Mouse (Mus musculus): Measurements from ENCODE around the gene Spag6l. TPM values are rescaled to one million over a fixed set of nuclear protein-coding genes. Genes with fewer than 3 reads are reported as not detected.
"Not testable (repeated sequence)": the region's sequence is repeated elsewhere in the genome, so short reads cannot be mapped to it uniquely, and the experiment has no call there.

The Spag6l gene
- polyA plus RNA-seq, 1 experiment from 2014 or later, result 0.34 TPM

GRCm38 (mm10) chr16:16856731-16857476 is 27.6 kb upstream of the Spag6l start:
- ATAC-seq (replicated peaks; ENCODE audit: low FRiP score, low TSS enrichment, low read depth) (no peak), DNase-seq (ENCODE audit: low spot score) (no peak)
- Histone ChIP-seq H3K36me3 (ENCODE audit: control insufficient read depth, insufficient read depth, low read length) (no peaks in the 10 kb centered on the region), H3K4me1 (replicated peaks; ENCODE audit: control insufficient read depth, insufficient read depth, low read length) (no peaks in the 10 kb centered on the region), H3K9ac (ENCODE audit: low read length) (no peak overlapping the region), H3K9me3 (ENCODE audit: control insufficient read depth, low read length) (no peaks in the 10 kb centered on the region), H3K4me2 (ENCODE audit: low read length) (no peak overlapping the region), H3K27me3 (replicated peaks; ENCODE audit: control insufficient read depth, insufficient read depth, low read length) (no peaks in the 10 kb centered on the region), H3K4me3 (ENCODE audit: low read depth, low read length) (no peak overlapping the region), H3K27ac (ENCODE audit: low read depth) (no peak overlapping the region)
- WGBS, result 66% methylated on average over 13 of the region's 13 CpGs

- not testable (repeated sequence) for H3K9ac ChIP-seq (ENCODE audit: low read length); DNase-seq (ENCODE audit: low spot score); H3K27ac ChIP-seq (ENCODE audit: low read depth); H3K4me1 ChIP-seq (replicated peaks; ENCODE audit: control insufficient read depth, insufficient read depth, low read length); H3K27me3 ChIP-seq (replicated peaks; ENCODE audit: control insufficient read depth, insufficient read depth, low read length); H3K4me2 ChIP-seq (ENCODE audit: low read length); H3K4me3 ChIP-seq (ENCODE audit: low read depth, low read length); H3K9me3 ChIP-seq (ENCODE audit: control insufficient read depth, low read length); ATAC-seq (replicated peaks; ENCODE audit: low FRiP score, low TSS enrichment, low read depth); H3K36me3 ChIP-seq (ENCODE audit: control insufficient read depth, insufficient read depth, low read length)
- 80% methylated on average over 9 of the region's 9 CpGs for WGBS
These were observed 26.8 kb upstream of the Spag6l start for GRCm38 (mm10) chr16:16856054-16856453.

- Histone ChIP-seq H3K27ac (ENCODE audit: low read depth) (no peak overlapping the region), H3K9me3 (ENCODE audit: control insufficient read depth, low read length) (no peaks in the 10 kb centered on the region), H3K36me3 (ENCODE audit: control insufficient read depth, insufficient read depth, low read length) (no peaks in the 10 kb centered on the region), H3K9ac (ENCODE audit: low read length) (no peak overlapping the region), H3K4me1 (replicated peaks; ENCODE audit: control insufficient read depth, insufficient read depth, low read length) (no peaks in the 10 kb centered on the region), H3K4me2 (ENCODE audit: low read length) (no peak overlapping the region), H3K27me3 (replicated peaks; ENCODE audit: control insufficient read depth, insufficient read depth, low read length) (no peaks in the 10 kb centered on the region), H3K4me3 (ENCODE audit: low read depth, low read length) (no peak overlapping the region)
- 91% methylated on average over 1 of the region's 1 CpGs for WGBS
- ATAC-seq (replicated peaks; ENCODE audit: low FRiP score, low TSS enrichment, low read depth) (no peak), DNase-seq (ENCODE audit: low spot score) (no peak)
These were observed 26.3 kb upstream of the Spag6l start for GRCm38 (mm10) chr16:16855541-16855940.

- H3K36me3 ChIP-seq (ENCODE audit: control insufficient read depth, insufficient read depth, low read length), result no peaks in the 10 kb centered on the region
- H3K4me3 ChIP-seq (ENCODE audit: low read depth, low read length), result no peak overlapping the region
- H3K27me3 ChIP-seq (replicated peaks; ENCODE audit: control insufficient read depth, insufficient read depth, low read length), result no peaks in the 10 kb centered on the region
- H3K4me2 ChIP-seq (ENCODE audit: low read length), result no peak overlapping the region
- DNase-seq (ENCODE audit: low spot score) (peak; percentile 63), ATAC-seq (replicated peaks; ENCODE audit: low FRiP score, low TSS enrichment, low read depth) (no peak)
- WGBS, result 29% methylated on average over 6 of the region's 6 CpGs
- no peaks in the 10 kb centered on the region for H3K4me1 ChIP-seq (replicated peaks; ENCODE audit: control insufficient read depth, insufficient read depth, low read length)
- no peak overlapping the region for H3K9ac ChIP-seq (ENCODE audit: low read length)
- H3K27ac ChIP-seq (ENCODE audit: low read depth), result no peak overlapping the region
- H3K9me3 ChIP-seq (ENCODE audit: control insufficient read depth, low read length), result no peaks in the 10 kb centered on the region
These were observed 25.6 kb upstream of the Spag6l start for GRCm38 (mm10) chr16:16854836-16855235.

- 86% methylated on average over 3 of the region's 3 CpGs for WGBS
These were observed 23.2 kb upstream of the Spag6l start for GRCm38 (mm10) chr16:16852411-16852810.

GRCm38 (mm10) chr16:16849196-16849595 is 19.9 kb upstream of the Spag6l start:
- Histone ChIP-seq H3K4me1 (replicated peaks; ENCODE audit: control insufficient read depth, insufficient read depth, low read length) (no peaks in the 10 kb centered on the region), H3K27me3 (replicated peaks; ENCODE audit: control insufficient read depth, insufficient read depth, low read length) (no peaks in the 10 kb centered on the region), H3K4me2 (ENCODE audit: low read length) (no peak overlapping the region), H3K9ac (ENCODE audit: low read length) (no peak overlapping the region), H3K36me3 (ENCODE audit: control insufficient read depth, insufficient read depth, low read length) (no peaks in the 10 kb centered on the region), H3K4me3 (ENCODE audit: low read depth, low read length) (no peak overlapping the region), H3K27ac (ENCODE audit: low read depth) (no peak overlapping the region), H3K9me3 (ENCODE audit: control insufficient read depth, low read length) (no peaks in the 10 kb centered on the region)
- ATAC-seq (replicated peaks; ENCODE audit: low FRiP score, low TSS enrichment, low read depth) (no peak), DNase-seq (ENCODE audit: low spot score) (no peak)

More at GRCm38 (mm10) chr16:16852411-16852810, 23.2 kb upstream of the Spag6l start:
- ATAC-seq (replicated peaks; ENCODE audit: low FRiP score, low TSS enrichment, low read depth), result no peak
- H3K36me3 ChIP-seq (ENCODE audit: control insufficient read depth, insufficient read depth, low read length), result no peaks in the 10 kb centered on the region
- no peak overlapping the region for H3K4me2 ChIP-seq (ENCODE audit: low read length)
- H3K4me3 ChIP-seq (ENCODE audit: low read depth, low read length), result no peak overlapping the region
- no peaks in the 10 kb centered on the region for H3K27me3 ChIP-seq (replicated peaks; ENCODE audit: control insufficient read depth, insufficient read depth, low read length)
- no peak for DNase-seq (ENCODE audit: low spot score)
- H3K27ac ChIP-seq (ENCODE audit: low read depth), result no peak overlapping the region
- no peak overlapping the region for H3K9ac ChIP-seq (ENCODE audit: low read length)
- no peaks in the 10 kb centered on the region for H3K9me3 ChIP-seq (ENCODE audit: control insufficient read depth, low read length)
- no peaks in the 10 kb centered on the region for H3K4me1 ChIP-seq (replicated peaks; ENCODE audit: control insufficient read depth, insufficient read depth, low read length)

- Histone ChIP-seq H3K27ac (ENCODE audit: low read depth) (no peak overlapping the region), H3K4me3 (ENCODE audit: low read depth, low read length) (no peak overlapping the region), H3K36me3 (ENCODE audit: control insufficient read depth, insufficient read depth, low read length) (no peaks in the 10 kb centered on the region), H3K4me2 (ENCODE audit: low read length) (peak overlapping the region; percentile 82), H3K27me3 (replicated peaks; ENCODE audit: control insufficient read depth, insufficient read depth, low read length) (no peaks in the 10 kb centered on the region), H3K9me3 (ENCODE audit: control insufficient read depth, low read length) (no peaks in the 10 kb centered on the region), H3K9ac (ENCODE audit: low read length) (no peak overlapping the region), H3K4me1 (replicated peaks; ENCODE audit: control insufficient read depth, insufficient read depth, low read length) (no peaks in the 10 kb centered on the region; the same call in 1 of the 2 replicates)
- 84% methylated on average over 3 of the region's 3 CpGs for WGBS
- ATAC-seq (replicated peaks; ENCODE audit: low FRiP score, low TSS enrichment, low read depth), result no peak
- no peak for DNase-seq (ENCODE audit: low spot score)
These were observed 415 bp upstream of the Spag6l start for GRCm38 (mm10) chr16:16829671-16830070.

GRCm38 (mm10) chr16:16826223-16826622 is 3.0 kb downstream of the Spag6l start:
- Histone ChIP-seq H3K9ac (ENCODE audit: low read length) (no peak overlapping the region), H3K36me3 (ENCODE audit: control insufficient read depth, insufficient read depth, low read length) (no peaks in the 10 kb centered on the region), H3K4me3 (ENCODE audit: low read depth, low read length) (no peak overlapping the region), H3K4me2 (ENCODE audit: low read length) (no peak overlapping the region), H3K27me3 (replicated peaks; ENCODE audit: control insufficient read depth, insufficient read depth, low read length) (no peaks in the 10 kb centered on the region), H3K9me3 (ENCODE audit: control insufficient read depth, low read length) (no peaks in the 10 kb centered on the region), H3K4me1 (replicated peaks; ENCODE audit: control insufficient read depth, insufficient read depth, low read length) (no peaks in the 10 kb centered on the region; the same call in 1 of the 2 replicates), H3K27ac (ENCODE audit: low read depth) (no peak overlapping the region)
- WGBS, result 96% methylated on average over 2 of the region's 2 CpGs
- no peak for DNase-seq (ENCODE audit: low spot score)
- no peak for ATAC-seq (replicated peaks; ENCODE audit: low FRiP score, low TSS enrichment, low read depth)

GRCm38 (mm10) chr16:16825476-16825875 is 3.8 kb downstream of the Spag6l start:
- Histone ChIP-seq H3K9me3 (ENCODE audit: control insufficient read depth, low read length) (no peaks in the 10 kb centered on the region), H3K27me3 (replicated peaks; ENCODE audit: control insufficient read depth, insufficient read depth, low read length) (no peaks in the 10 kb centered on the region), H3K4me2 (ENCODE audit: low read length) (no peak overlapping the region), H3K27ac (ENCODE audit: low read depth) (no peak overlapping the region), H3K4me1 (replicated peaks; ENCODE audit: control insufficient read depth, insufficient read depth, low read length) (no peaks in the 10 kb centered on the region; the same call in 1 of the 2 replicates), H3K4me3 (ENCODE audit: low read depth, low read length) (no peak overlapping the region), H3K9ac (ENCODE audit: low read length) (no peak overlapping the region), H3K36me3 (ENCODE audit: control insufficient read depth, insufficient read depth, low read length) (no peaks in the 10 kb centered on the region)
- ATAC-seq (replicated peaks; ENCODE audit: low FRiP score, low TSS enrichment, low read depth), result no peak
- 51% methylated on average over 5 of the region's 5 CpGs for WGBS
- DNase-seq (ENCODE audit: low spot score), result no peak

Data from intestine, embryonic 14.5 days (tissue).